Mouse (Mus musculus): ENCODE measurements at regions not wholly inside any gene's neighbourhood (a gene's known extent, or its start where the extent isn't known, plus 50 kb on each side); places are given as distances from the start of the nearest gene placed in this dataset.

DNA sequence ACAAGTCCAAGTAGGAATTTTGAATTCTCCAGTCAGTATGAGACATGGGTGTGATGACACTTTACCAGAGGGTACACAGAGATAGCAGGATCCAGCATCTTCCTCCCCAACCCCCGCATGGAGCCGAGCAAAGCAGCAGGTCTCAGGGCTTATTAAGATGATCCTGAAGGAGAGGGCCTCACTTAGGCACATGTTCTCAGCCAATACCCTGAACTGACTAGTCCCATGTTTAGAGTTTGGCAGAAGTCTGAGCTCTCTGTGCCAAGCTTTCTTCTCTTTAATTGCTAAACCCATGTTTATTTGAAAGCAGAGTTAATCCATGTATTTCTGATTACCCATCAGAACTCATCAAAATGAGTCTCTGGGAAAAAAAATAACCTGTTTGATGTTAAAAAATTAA is 402.0 kb downstream of the Atp6ap1l start:
- no peak overlapping the region for H3K4me3 ChIP-seq (replicated peaks; ENCODE audit: low read length)
- H3K9me3 ChIP-seq (replicated peaks; ENCODE audit: control insufficient read depth, low read length): no peaks in the 10 kb centered on the region
- H3K4me2 ChIP-seq (ENCODE audit: low read depth, low read length): no peak overlapping the region
- H3K36me3 ChIP-seq (ENCODE audit: control insufficient read depth, insufficient read depth, low read length): no peaks in the 10 kb centered on the region
- H3K9ac ChIP-seq (ENCODE audit: low read length): no peak overlapping the region
- H3K27me3 ChIP-seq (ENCODE audit: control insufficient read depth, insufficient read depth, low read length): no peaks in the 10 kb centered on the region
- H3K4me1 ChIP-seq (ENCODE audit: control insufficient read depth, insufficient read depth, low read length): no peaks in the 10 kb centered on the region
- WGBS: 73% methylated on average over 2 of the region's 2 CpGs
- H3K27ac ChIP-seq (ENCODE audit: low read length): no peak overlapping the region
- no peak for ATAC-seq (ENCODE audit: insufficient read depth, low FRiP score)

DNA sequence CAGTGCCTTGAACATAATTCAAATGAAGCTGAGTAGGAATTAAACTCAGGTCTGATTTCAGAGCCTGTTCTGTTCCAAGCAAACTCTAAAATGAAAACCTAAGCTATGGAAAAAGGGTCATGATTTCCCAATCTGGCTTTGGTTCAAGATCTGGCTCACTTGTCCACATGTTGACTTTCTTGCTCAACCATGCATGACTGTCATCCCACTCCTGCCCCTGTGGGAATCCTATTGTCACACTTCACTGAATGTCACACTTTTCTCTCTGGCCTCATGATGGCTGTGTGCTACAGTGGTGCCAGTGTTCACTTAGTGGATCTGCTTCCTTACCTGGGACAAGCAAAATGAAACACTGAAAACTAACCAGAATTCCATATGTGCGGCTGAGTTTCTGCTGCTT is 403.0 kb downstream of the Atp6ap1l start:
- no peak overlapping the region for H3K9ac ChIP-seq (ENCODE audit: low read length)
- no peak overlapping the region for H3K4me2 ChIP-seq (ENCODE audit: low read depth, low read length)
- no peak for ATAC-seq (ENCODE audit: insufficient read depth, low FRiP score)
- WGBS: 88% methylated on average over 1 of the region's 1 CpGs
- no peaks in the 10 kb centered on the region for H3K9me3 ChIP-seq (replicated peaks; ENCODE audit: control insufficient read depth, low read length)
- no peaks in the 10 kb centered on the region for H3K27me3 ChIP-seq (ENCODE audit: control insufficient read depth, insufficient read depth, low read length)
- no peak overlapping the region for H3K27ac ChIP-seq (ENCODE audit: low read length)
- no peaks in the 10 kb centered on the region for H3K36me3 ChIP-seq (ENCODE audit: control insufficient read depth, insufficient read depth, low read length)
- H3K4me1 ChIP-seq (ENCODE audit: control insufficient read depth, insufficient read depth, low read length): no peaks in the 10 kb centered on the region
- no peak overlapping the region for H3K4me3 ChIP-seq (replicated peaks; ENCODE audit: low read length)

DNA sequence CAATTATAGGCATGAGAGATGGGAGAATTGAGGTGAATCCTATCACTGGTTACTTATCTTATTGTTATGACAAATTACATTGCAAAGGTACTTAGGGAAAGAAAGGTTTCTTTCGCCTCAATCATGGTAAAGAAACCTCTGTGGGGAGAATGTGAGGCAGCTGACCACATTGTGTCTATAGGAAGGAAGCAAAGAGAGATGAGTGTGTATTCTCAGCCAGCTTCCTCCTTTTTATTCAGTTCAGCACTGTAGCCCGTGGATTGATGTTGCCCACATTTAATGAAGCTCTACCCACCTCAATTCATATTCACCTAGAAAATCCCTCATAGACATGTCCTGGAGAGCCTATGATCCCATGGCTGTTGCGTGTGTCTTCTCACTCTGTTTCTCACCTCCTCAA is 406.2 kb downstream of the Atp6ap1l start:
- Histone ChIP-seq H3K27me3 (ENCODE audit: control insufficient read depth, insufficient read depth, low read length) (no peaks in the 10 kb centered on the region), H3K4me3 (replicated peaks; ENCODE audit: low read length) (no peak overlapping the region), H3K36me3 (ENCODE audit: control insufficient read depth, insufficient read depth, low read length) (no peaks in the 10 kb centered on the region), H3K4me2 (ENCODE audit: low read depth, low read length) (no peak overlapping the region), H3K9me3 (replicated peaks; ENCODE audit: control insufficient read depth, low read length) (no peaks in the 10 kb centered on the region), H3K27ac (ENCODE audit: low read length) (no peak overlapping the region), H3K4me1 (ENCODE audit: control insufficient read depth, insufficient read depth, low read length) (no peaks in the 10 kb centered on the region), H3K9ac (ENCODE audit: low read length) (no peak overlapping the region)
- ATAC-seq (ENCODE audit: insufficient read depth, low FRiP score): no peak
- 76% methylated on average over 3 of the region's 3 CpGs for WGBS

DNA sequence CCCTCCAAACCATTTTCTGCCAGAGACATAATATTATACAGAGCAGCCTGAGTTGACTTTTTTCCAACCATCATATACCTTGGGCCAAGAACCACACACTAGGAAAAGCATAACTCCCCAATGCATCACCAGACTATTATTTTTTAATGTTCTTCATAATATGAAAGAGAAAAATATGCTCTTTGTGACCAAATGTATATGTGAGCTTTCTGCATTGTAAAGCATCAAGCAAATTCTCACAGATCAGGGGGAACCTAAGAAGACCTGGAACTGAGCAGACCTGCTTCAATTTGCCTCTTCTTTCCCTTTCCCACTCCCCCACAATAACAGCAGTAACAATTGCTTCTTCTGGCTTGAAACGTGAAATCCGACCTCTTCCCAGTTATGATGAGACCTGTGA is 407.6 kb downstream of the Atp6ap1l start:
- ATAC-seq (ENCODE audit: insufficient read depth, low FRiP score): no peak
- H3K9me3 ChIP-seq (replicated peaks; ENCODE audit: control insufficient read depth, low read length): no peaks in the 10 kb centered on the region
- no peak overlapping the region for H3K9ac ChIP-seq (ENCODE audit: low read length)
- no peaks in the 10 kb centered on the region for H3K27me3 ChIP-seq (ENCODE audit: control insufficient read depth, insufficient read depth, low read length)
- H3K27ac ChIP-seq (ENCODE audit: low read length): no peak overlapping the region
- no peaks in the 10 kb centered on the region for H3K36me3 ChIP-seq (ENCODE audit: control insufficient read depth, insufficient read depth, low read length)
- no peak overlapping the region for H3K4me3 ChIP-seq (replicated peaks; ENCODE audit: low read length)
- H3K4me1 ChIP-seq (ENCODE audit: control insufficient read depth, insufficient read depth, low read length): no peaks in the 10 kb centered on the region
- 45% methylated on average over 2 of the region's 2 CpGs for WGBS
- no peak overlapping the region for H3K4me2 ChIP-seq (ENCODE audit: low read depth, low read length)

DNA sequence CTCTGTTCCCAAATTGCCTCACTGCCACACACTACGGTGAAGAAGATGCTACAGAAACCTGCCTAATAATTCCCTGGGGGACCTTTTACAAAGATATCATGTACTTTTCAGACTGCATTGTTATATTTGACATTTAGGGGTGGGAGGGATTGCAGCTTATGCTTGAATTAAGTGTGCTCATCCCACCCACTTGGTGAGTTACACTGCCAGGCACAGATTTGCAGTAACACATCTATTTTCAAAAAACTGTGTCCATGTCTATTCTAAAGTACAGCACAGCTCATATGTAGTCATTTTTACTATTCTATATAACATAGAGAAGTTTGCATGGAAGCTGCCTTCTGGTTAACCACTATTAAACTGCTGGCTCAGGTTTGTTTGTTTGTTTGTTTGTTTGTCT is 404.3 kb upstream of the Xrcc4 start:
- Histone ChIP-seq H3K4me2 (ENCODE audit: low read depth, low read length) (no peak overlapping the region), H3K27ac (ENCODE audit: low read length) (no peak overlapping the region), H3K27me3 (ENCODE audit: control insufficient read depth, insufficient read depth, low read length) (no peaks in the 10 kb centered on the region), H3K4me3 (replicated peaks; ENCODE audit: low read length) (no peak overlapping the region), H3K36me3 (ENCODE audit: control insufficient read depth, insufficient read depth, low read length) (no peaks in the 10 kb centered on the region), H3K4me1 (ENCODE audit: control insufficient read depth, insufficient read depth, low read length) (peaks cover 3% of the 10 kb centered on the region), H3K9me3 (replicated peaks; ENCODE audit: control insufficient read depth, low read length) (no peaks in the 10 kb centered on the region), H3K9ac (ENCODE audit: low read length) (no peak overlapping the region)
- no peak for ATAC-seq (ENCODE audit: insufficient read depth, low FRiP score)
- 58% methylated on average over 1 of the region's 1 CpGs for WGBS

DNA sequence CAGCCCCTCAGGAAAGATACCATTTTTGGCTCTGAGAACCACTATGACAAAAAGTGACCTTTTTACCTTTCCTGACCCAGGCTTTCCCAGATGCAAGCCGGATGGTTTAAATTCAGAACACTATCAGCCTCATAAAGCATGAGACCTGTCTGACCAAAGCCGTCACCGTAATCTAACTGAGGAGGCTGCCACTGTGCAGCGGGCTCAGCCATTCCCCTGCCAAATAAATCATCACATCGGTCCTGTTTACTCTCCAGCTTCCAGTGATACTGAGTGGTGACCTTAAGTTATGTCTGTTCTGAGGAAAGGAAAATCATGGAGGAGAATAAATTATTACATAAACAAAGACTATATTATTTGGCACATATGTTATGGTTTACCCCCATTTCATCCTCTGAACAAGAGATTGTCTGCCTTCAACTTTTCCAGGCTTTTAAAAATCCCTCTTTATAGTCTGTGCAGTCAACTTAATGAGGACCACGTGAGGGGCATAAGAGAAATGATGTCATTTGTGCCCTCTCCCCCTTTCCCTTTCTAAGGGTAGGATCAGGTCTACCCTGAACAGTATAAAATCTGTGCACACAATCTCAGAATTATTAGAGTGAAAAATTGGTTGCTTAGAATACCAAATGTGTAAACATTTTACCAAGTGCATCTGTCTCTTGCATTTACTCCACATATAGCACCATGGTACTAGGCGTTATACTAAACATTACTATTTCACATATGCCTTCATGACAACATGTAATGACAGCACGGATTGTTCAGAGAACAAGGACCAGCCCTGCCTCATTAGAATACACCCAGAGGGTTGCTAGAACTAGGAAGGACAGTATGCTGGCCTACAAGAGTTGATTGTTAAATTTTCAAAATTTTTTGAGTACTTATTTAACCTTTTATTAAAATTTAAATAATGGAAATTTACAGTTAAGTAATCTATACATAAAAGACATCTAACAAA is 401.9 kb upstream of the Xrcc4 start:
- Histone ChIP-seq H3K4me1 (ENCODE audit: control insufficient read depth, insufficient read depth, low read length) (peaks cover 3% of the 10 kb centered on the region), H3K4me2 (ENCODE audit: low read depth, low read length) (no peak overlapping the region), H3K9ac (ENCODE audit: low read length) (no peak overlapping the region), H3K36me3 (ENCODE audit: control insufficient read depth, insufficient read depth, low read length) (no peaks in the 10 kb centered on the region), H3K4me3 (replicated peaks; ENCODE audit: low read length) (no peak overlapping the region), H3K9me3 (replicated peaks; ENCODE audit: control insufficient read depth, low read length) (no peaks in the 10 kb centered on the region), H3K27ac (ENCODE audit: low read length) (no peak overlapping the region), H3K27me3 (ENCODE audit: control insufficient read depth, insufficient read depth, low read length) (no peaks in the 10 kb centered on the region)
- ATAC-seq (ENCODE audit: insufficient read depth, low FRiP score): no peak
- WGBS: 33% methylated on average over 8 of the region's 8 CpGs

DNA sequence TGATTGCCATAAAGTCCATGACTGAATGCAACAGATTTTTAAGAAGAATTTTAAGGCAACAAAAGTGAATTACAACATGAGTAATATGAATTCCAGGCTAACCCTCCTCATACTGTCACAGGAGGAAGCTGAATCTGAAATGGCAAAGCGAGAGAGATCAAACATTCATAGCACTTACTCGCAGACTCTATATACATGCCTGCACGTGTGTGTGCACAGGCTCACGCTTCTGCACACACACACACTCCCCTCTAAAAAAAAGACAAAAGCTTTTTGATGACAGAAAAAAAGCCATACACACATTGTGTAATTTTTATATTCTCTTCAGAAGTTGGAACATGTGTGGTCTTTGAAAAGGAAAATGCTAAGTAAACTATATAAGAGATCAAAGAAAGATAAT is 391.1 kb upstream of the Xrcc4 start:
- no peak overlapping the region for H3K4me2 ChIP-seq (ENCODE audit: low read depth, low read length)
- no peak overlapping the region for H3K27ac ChIP-seq (ENCODE audit: low read length)
- no peaks in the 10 kb centered on the region for H3K9me3 ChIP-seq (replicated peaks; ENCODE audit: control insufficient read depth, low read length)
- no peaks in the 10 kb centered on the region for H3K36me3 ChIP-seq (ENCODE audit: control insufficient read depth, insufficient read depth, low read length)
- no peak for ATAC-seq (ENCODE audit: insufficient read depth, low FRiP score)
- no peaks in the 10 kb centered on the region for H3K27me3 ChIP-seq (ENCODE audit: control insufficient read depth, insufficient read depth, low read length)
- no peak overlapping the region for H3K9ac ChIP-seq (ENCODE audit: low read length)
- WGBS: 71% methylated on average over 4 of the region's 4 CpGs
- no peaks in the 10 kb centered on the region for H3K4me1 ChIP-seq (ENCODE audit: control insufficient read depth, insufficient read depth, low read length)
- H3K4me3 ChIP-seq (replicated peaks; ENCODE audit: low read length): no peak overlapping the region

DNA sequence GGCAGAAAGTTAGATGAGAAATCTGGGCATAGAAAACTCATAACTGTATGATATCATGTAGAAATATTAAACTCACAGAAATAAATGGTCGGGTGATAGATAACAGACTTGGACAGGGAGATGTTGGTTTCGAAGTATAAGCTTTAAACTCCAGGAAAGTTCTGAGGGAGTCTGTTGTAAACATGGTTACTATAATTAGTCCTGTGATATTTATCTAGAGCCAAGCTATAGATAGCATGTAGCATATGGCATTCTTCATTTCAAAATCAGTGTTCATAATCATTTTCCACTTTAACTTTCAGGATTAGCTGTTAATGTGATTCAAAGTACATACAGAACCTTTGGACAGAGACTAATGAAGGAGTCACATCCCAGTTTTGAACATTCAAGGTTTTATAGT is 387.5 kb upstream of the Xrcc4 start:
- Histone ChIP-seq H3K27me3 (ENCODE audit: control insufficient read depth, insufficient read depth, low read length) (no peaks in the 10 kb centered on the region), H3K4me1 (ENCODE audit: control insufficient read depth, insufficient read depth, low read length) (no peaks in the 10 kb centered on the region), H3K4me2 (ENCODE audit: low read depth, low read length) (no peak overlapping the region), H3K36me3 (ENCODE audit: control insufficient read depth, insufficient read depth, low read length) (no peaks in the 10 kb centered on the region), H3K9me3 (replicated peaks; ENCODE audit: control insufficient read depth, low read length) (no peaks in the 10 kb centered on the region), H3K27ac (ENCODE audit: low read length) (no peak overlapping the region), H3K9ac (ENCODE audit: low read length) (no peak overlapping the region), H3K4me3 (replicated peaks; ENCODE audit: low read length) (no peak overlapping the region)
- 59% methylated on average over 2 of the region's 2 CpGs for WGBS
- ATAC-seq (ENCODE audit: insufficient read depth, low FRiP score): no peak

DNA sequence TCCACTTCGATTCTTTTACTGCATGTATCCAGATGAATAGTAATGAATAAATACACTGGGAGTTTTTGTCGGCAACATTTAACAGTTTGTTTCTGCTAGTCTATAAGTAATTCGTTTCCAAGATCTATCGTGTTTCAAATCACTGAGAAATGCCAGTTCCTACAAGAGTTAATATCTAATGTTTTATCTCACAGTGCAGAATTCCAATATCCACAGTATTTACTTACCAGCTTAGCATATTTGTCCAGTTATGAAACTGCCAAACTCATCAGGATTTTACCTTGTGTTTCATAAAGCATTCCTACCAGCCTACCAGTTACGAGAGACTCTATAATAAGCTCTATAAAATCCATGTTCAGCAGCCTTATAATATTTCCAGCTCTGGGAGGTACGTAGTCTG is 385.1 kb upstream of the Xrcc4 start:
- Histone ChIP-seq H3K4me3 (replicated peaks; ENCODE audit: low read length) (no peak overlapping the region), H3K27ac (ENCODE audit: low read length) (no peak overlapping the region), H3K36me3 (ENCODE audit: control insufficient read depth, insufficient read depth, low read length) (no peaks in the 10 kb centered on the region), H3K4me2 (ENCODE audit: low read depth, low read length) (no peak overlapping the region), H3K9ac (ENCODE audit: low read length) (no peak overlapping the region), H3K9me3 (replicated peaks; ENCODE audit: control insufficient read depth, low read length) (no peaks in the 10 kb centered on the region), H3K4me1 (ENCODE audit: control insufficient read depth, insufficient read depth, low read length) (no peaks in the 10 kb centered on the region), H3K27me3 (ENCODE audit: control insufficient read depth, insufficient read depth, low read length) (no peaks in the 10 kb centered on the region)
- 72% methylated on average over 6 of the region's 6 CpGs for WGBS
- ATAC-seq (ENCODE audit: insufficient read depth, low FRiP score): no peak
